Mouse (Mus musculus) heart, postnatal 36 days (tissue): Measurements from ENCODE around the gene Fam57a. TPM values are rescaled to one million over a fixed set of nuclear protein-coding genes. Genes with fewer than 3 reads are reported as not detected.

Experiments
- total RNA-seq, 2 experiments: library from RNA; stranded (reverse); gene quantifications; 2 replicates each; pipeline ENCODE4 v1.2.3; 2021

Gene Fam57a
- total RNA-seq, 2 experiments from 2014 or later, result 2.5 to 3.0 TPM

Other genes with a start within 250 kb of the Fam57a start
- 10 to 100 TPM in 1 of 2 experiments, 1 to 10 TPM in 1; 8.9 to 12.8 TPM for gene Rph3al, start 241.2 kb upstream of the Fam57a start, total RNA-seq
- not detected for gene 1700016K19Rik, start 179.8 kb upstream of the Fam57a start, total RNA-seq
- 10 to 100 TPM; 33.3 to 50.0 TPM for gene Rflnb, start 151.9 kb upstream of the Fam57a start, total RNA-seq
- gene Vps53, start within 50 bp of the Fam57a start, total RNA-seq, result 10 to 100 TPM; 30.0 to 30.1 TPM
- gene Dbil5, start 37.9 kb downstream of the Fam57a start, total RNA-seq, result under 1 TPM in 1 of 2 experiments, not detected in 1; 0.49 TPM
- 1 to 10 TPM; 2.3 to 4.5 TPM for gene Gemin4, start 38.0 kb downstream of the Fam57a start, total RNA-seq
- gene Mrm3, start 64.0 kb downstream of the Fam57a start, total RNA-seq, result 10 to 100 TPM; 20.5 to 27.9 TPM
- gene Glod4, start 64.1 kb downstream of the Fam57a start, total RNA-seq, result 10 to 100 TPM; 39.4 to 40.1 TPM
- 10 to 100 TPM; 12.3 to 15.7 TPM for gene Nxn, start 219.5 kb downstream of the Fam57a start, total RNA-seq
- 10 to 100 TPM; 42.4 to 55.2 TPM for gene Timm22, start 227.3 kb downstream of the Fam57a start, total RNA-seq